Mouse (Mus musculus): ENCODE measurements around the gene Pdk4. TPM values are rescaled to one million over a fixed set of nuclear protein-coding genes. Genes with fewer than 3 reads are reported as not detected.

The Pdk4 gene
- total and polyA plus RNA-seq, 3 experiments, result 0.05 TPM; not detected in 2

- H3K4me1 ChIP-seq (ENCODE audit: insufficient read depth, low read depth, low read length), result no peaks in the 10 kb centered on the region
- no peak for ATAC-seq (ENCODE audit: extremely low read depth, insufficient number of reproducible peaks, low FRiP score, poor library complexity, severe bottlenecking)
- H3K9me3 ChIP-seq (replicated peaks), result no peaks in the 10 kb centered on the region
- H3K4me3 ChIP-seq (ENCODE audit: low read depth, low read length), result no peak overlapping the region
- no peaks in the 10 kb centered on the region for H3K27me3 ChIP-seq (ENCODE audit: insufficient read depth, low read length)
- DNase-seq (ENCODE audit: low spot score), result no peak
- no peak for TF ChIP-seq GATA2 (IDR thresholded peaks at IDR 0.05; ENCODE audit: borderline replicate concordance, low read depth, low read length)
- no peaks in the 10 kb centered on the region for H3K36me3 ChIP-seq (replicated peaks)
These were observed 46.2 kb downstream of the Pdk4 start for GRCm38 (mm10) chr6:5449878-5450277.

- Histone ChIP-seq H3K4me3 (ENCODE audit: low read depth, low read length) (no peak overlapping the region), H3K36me3 (replicated peaks) (no peaks in the 10 kb centered on the region), H3K4me1 (ENCODE audit: insufficient read depth, low read depth, low read length) (no peaks in the 10 kb centered on the region), H3K27me3 (ENCODE audit: insufficient read depth, low read length) (0 out of 2 replicates have a peak, but pooled peaks cover 2% of the 10 kb centered on the region), H3K9me3 (replicated peaks) (no peaks in the 10 kb centered on the region)
- no peak for ATAC-seq (ENCODE audit: extremely low read depth, insufficient number of reproducible peaks, low FRiP score, poor library complexity, severe bottlenecking)
- TF ChIP-seq GATA2 (IDR thresholded peaks at IDR 0.05; ENCODE audit: borderline replicate concordance, low read depth, low read length), result no peak
- no peak for TF ChIP-seq GATA1 (IDR thresholded peaks at IDR 0.05; ENCODE audit: borderline replicate concordance, low read length)
- TF ChIP-seq POLR2AphosphoS5 (IDR thresholded peaks at IDR 0.05; ENCODE audit: insufficient replicate concordance, low read depth, low read length), result no peak
- TF ChIP-seq TAL1 (conservative IDR thresholded peaks at IDR 0.05; ENCODE audit: low read depth, low read length), result no peak
- TF ChIP-seq CTCF (IDR thresholded peaks at IDR 0.05; ENCODE audit: low read depth, low read length), result no peak
- DNase-seq (ENCODE audit: low spot score), result no peak
These were observed 47.7 kb downstream of the Pdk4 start for GRCm38 (mm10) chr6:5448396-5448795.

- no peaks in the 10 kb centered on the region for H3K36me3 ChIP-seq (replicated peaks)
- no peak overlapping the region for H3K4me3 ChIP-seq (ENCODE audit: low read depth, low read length)
- H3K27me3 ChIP-seq (ENCODE audit: insufficient read depth, low read length), result 0 out of 2 replicates have a peak, but pooled peaks cover 2% of the 10 kb centered on the region
- ATAC-seq (ENCODE audit: extremely low read depth, insufficient number of reproducible peaks, low FRiP score, poor library complexity, severe bottlenecking) (no peak), DNase-seq (ENCODE audit: low spot score) (no peak)
- TF ChIP-seq GATA1 (IDR thresholded peaks at IDR 0.05; ENCODE audit: borderline replicate concordance, low read length) (no peak), CTCF (IDR thresholded peaks at IDR 0.05; ENCODE audit: low read depth, low read length) (no peak), POLR2AphosphoS5 (IDR thresholded peaks at IDR 0.05; ENCODE audit: insufficient replicate concordance, low read depth, low read length) (no peak), TAL1 (conservative IDR thresholded peaks at IDR 0.05; ENCODE audit: low read depth, low read length) (no peak), GATA2 (IDR thresholded peaks at IDR 0.05; ENCODE audit: borderline replicate concordance, low read depth, low read length) (no peak)
- peaks cover 2% of the 10 kb centered on the region for H3K4me1 ChIP-seq (ENCODE audit: insufficient read depth, low read depth, low read length)
- H3K9me3 ChIP-seq (replicated peaks), result no peaks in the 10 kb centered on the region
These were observed 48.6 kb downstream of the Pdk4 start for GRCm38 (mm10) chr6:5447546-5447945.

GRCm38 (mm10) chr6:5447013-5447412 is 49.1 kb downstream of the Pdk4 start:
- TF ChIP-seq GATA2 (IDR thresholded peaks at IDR 0.05; ENCODE audit: borderline replicate concordance, low read depth, low read length), result no peak
- no peak for TF ChIP-seq CTCF (IDR thresholded peaks at IDR 0.05; ENCODE audit: low read depth, low read length)
- Histone ChIP-seq H3K36me3 (replicated peaks) (no peaks in the 10 kb centered on the region), H3K4me1 (ENCODE audit: insufficient read depth, low read depth, low read length) (peaks cover 5% of the 10 kb centered on the region), H3K9me3 (replicated peaks) (no peaks in the 10 kb centered on the region), H3K4me3 (ENCODE audit: low read depth, low read length) (no peak overlapping the region), H3K27me3 (ENCODE audit: insufficient read depth, low read length) (0 out of 2 replicates have a peak, but pooled peaks cover 2% of the 10 kb centered on the region)
- ATAC-seq (ENCODE audit: extremely low read depth, insufficient number of reproducible peaks, low FRiP score, poor library complexity, severe bottlenecking) (no peak), DNase-seq (ENCODE audit: low spot score) (no peak)

- H3K4me3 ChIP-seq (ENCODE audit: low read depth, low read length), result no peak overlapping the region
- H3K9me3 ChIP-seq (replicated peaks), result no peaks in the 10 kb centered on the region
- peaks cover 5% of the 10 kb centered on the region for H3K4me1 ChIP-seq (ENCODE audit: insufficient read depth, low read depth, low read length)
- no peaks in the 10 kb centered on the region for H3K36me3 ChIP-seq (replicated peaks)
- ATAC-seq (ENCODE audit: extremely low read depth, insufficient number of reproducible peaks, low FRiP score, poor library complexity, severe bottlenecking) (no peak), DNase-seq (ENCODE audit: low spot score) (no peak)
- TF ChIP-seq TAL1 (conservative IDR thresholded peaks at IDR 0.05; ENCODE audit: low read depth, low read length), result no peak
- no peak for TF ChIP-seq GATA1 (IDR thresholded peaks at IDR 0.05; ENCODE audit: borderline replicate concordance, low read length)
- 0 out of 2 replicates have a peak, but pooled peaks cover 2% of the 10 kb centered on the region for H3K27me3 ChIP-seq (ENCODE audit: insufficient read depth, low read length)
These were observed 51.7 kb downstream of the Pdk4 start for GRCm38 (mm10) chr6:5444331-5444898.

- Histone ChIP-seq H3K4me1 (ENCODE audit: insufficient read depth, low read depth, low read length) (peaks cover 5% of the 10 kb centered on the region), H3K9me3 (replicated peaks) (no peaks in the 10 kb centered on the region), H3K36me3 (replicated peaks) (no peaks in the 10 kb centered on the region), H3K4me3 (ENCODE audit: low read depth, low read length) (no peak overlapping the region), H3K27me3 (ENCODE audit: insufficient read depth, low read length) (0 out of 2 replicates have a peak, but pooled peaks cover 2% of the 10 kb centered on the region)
- DNase-seq (ENCODE audit: low spot score) (no peak), ATAC-seq (ENCODE audit: extremely low read depth, insufficient number of reproducible peaks, low FRiP score, poor library complexity, severe bottlenecking) (no peak)
- TF ChIP-seq GATA2 (IDR thresholded peaks at IDR 0.05; ENCODE audit: borderline replicate concordance, low read depth, low read length), result no peak
- TF ChIP-seq GATA1 (IDR thresholded peaks at IDR 0.05; ENCODE audit: borderline replicate concordance, low read length), result no peak
These were observed 52.8 kb downstream of the Pdk4 start for GRCm38 (mm10) chr6:5443104-5443863.
